Mouse (Mus musculus): Measurements from ENCODE around the gene Nxn.
A peak's percentile ranks its signal among the peaks of the same experiment; 100 is the strongest.

Gene Nxn

GRCm38 (mm10) chr11:76328084-76328483, 70.9 kb downstream of the Nxn start:
- DNase-seq, result no peak

DNA sequence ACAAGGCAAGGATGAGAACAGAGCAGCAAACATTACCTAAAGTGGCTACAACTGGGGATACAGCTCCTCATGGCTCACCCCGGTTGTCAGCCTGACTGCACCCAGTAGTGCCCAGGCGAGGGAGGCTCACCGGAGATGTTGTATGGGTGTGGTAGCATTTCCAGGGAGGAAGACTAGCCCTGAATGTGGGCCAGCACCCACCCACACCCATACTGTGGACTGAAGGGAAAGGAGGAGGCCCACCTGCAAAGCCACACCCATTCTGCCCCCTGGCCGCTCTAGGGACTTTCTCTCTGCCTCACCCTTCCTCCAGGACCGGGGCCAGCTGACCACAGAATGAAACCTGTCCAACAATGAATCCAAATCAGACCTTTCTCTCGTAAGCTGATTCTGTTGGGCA, 72.3 kb downstream of the Nxn start:
- no peak for DNase-seq

DNA sequence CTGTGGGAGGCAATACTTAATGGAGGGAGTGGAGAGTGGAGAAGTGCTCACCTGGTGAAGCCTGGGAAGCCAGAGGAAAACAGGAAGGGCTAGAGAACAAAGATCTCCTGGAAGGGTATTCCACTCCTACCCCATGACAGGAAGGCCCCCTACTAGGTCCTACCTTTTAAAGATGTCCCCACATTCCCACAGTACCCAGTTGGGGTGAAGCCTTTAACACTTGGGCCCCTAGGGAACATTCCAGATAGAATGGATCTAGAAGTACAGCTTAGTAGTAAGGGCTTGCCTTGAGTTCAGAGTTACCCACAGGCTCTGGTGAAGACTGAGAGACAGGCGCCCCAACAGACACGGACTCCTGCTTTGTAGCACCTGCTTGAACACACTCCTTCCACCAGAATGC, 72.9 kb downstream of the Nxn start:
- no peak for DNase-seq

DNA sequence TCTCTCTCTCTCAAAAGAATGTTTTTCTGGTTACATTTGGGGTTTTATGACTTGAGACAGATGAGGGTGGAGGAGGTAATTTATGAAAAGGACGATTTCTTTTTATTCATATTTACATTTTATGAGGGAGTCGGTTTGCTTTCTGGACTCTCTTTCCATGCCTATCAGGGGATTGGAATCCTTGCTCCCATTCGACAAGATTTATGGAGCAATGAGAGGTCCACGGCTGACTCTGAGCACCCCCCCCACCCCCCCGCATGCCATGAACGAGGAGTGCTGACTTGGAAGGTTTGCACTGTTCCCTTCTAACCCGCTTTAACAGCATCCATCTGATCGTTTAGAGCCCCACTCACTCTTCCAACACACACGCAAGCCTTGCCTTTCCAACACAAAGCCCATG, 74.1 kb downstream of the Nxn start:
- no peak for DNase-seq

GRCm38 (mm10) chr11:76324207-76324606, 74.7 kb downstream of the Nxn start:
- no peak for DNase-seq

DNA sequence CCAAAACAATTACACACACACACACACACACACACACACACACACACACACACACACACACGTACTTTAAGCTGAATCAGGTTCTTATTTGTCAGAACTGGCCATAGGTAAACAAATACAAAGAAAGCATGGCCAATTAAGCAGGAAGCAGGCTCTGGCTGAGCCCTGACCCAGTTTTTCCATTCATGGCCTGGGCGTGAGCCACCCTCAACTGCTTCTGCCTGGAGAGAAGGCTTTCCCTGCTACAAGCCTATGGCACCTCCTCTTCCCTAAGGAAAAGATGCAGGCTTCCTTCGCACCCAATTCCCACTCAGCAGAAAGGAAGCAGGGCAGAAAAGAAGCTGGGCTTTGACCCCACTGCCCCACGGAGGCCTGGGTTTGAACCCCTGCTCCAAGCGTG, 76.0 kb downstream of the Nxn start:
- peak; percentile 52 for DNase-seq

GRCm38 (mm10) chr11:76322081-76322480, 76.9 kb downstream of the Nxn start:
- DNase-seq, result no peak

DNA sequence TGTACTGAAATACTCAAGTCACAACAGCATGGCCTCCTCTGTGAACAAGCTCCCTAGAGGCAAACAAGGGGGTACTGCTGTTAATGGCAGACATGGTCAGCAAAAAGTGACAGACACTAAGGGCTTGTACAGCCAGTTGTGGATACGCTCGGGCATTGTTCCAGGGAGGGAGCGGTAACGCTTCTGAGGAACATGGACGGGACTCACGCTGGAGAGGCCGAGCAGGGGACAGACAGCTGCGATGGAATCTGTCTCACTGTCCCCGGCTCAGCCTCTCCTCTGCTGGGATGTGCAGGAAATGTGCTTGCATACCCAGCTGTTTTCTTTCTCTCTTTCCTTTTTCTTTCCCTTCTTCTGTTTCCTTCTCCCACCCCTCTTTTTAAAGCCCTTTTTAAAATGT, 78.5 kb downstream of the Nxn start:
- DNase-seq, result no peak

DNA sequence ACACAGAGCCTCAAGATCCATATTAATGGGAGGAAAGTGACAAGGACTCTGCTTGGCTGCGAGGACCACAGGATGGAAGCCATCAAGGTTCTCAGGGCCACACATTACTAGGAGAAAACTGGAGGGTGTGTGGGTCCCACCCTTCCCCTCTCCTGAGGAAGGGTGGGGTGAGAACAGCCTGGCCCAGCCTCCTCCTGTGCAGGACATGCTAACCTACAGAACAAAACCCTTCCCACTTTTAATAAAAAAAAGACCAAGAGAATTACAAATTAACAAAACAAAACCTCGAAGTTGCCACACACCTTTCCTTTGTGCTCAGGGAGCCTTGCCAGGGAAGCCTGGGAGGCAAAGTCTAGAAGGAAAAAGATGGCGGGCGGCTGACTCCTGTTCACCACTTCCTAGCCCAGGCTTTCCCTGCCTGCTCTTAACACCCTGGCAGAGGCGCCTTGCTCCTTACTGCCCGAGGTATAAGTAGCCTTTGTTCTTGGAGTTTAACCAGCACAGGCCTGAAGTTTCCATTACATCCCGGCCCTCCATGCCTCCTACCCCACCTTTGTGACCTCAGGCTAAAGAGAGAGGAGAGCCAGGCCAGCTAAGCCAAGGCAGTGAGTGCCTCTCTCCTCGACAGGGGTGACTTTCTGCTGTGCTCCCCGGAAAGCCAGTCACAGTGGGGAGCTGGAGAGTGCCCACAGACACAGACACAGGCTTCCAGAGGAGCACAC, 79.1 kb downstream of the Nxn start:
- no peak for DNase-seq

DNA sequence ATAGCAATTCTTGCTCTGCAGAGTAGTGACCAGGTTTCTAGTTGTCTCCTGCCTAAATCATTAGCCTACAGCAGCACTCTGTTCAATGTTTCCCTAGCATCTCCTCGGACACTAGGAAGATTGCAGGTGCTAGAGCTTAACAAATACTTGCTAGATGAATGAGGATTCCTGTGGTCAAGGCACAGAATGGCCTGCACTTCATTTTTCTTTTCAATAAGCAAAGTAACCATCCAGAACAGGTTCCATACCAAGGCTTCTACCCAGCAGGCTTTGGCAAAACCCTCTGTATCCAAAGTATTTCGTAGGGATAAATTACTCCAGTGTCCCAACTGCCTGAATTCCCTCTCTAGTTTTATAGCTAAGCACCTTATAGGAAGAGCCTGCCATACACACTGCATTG, 81.0 kb downstream of the Nxn start:
- no peak for DNase-seq

- no peak for DNase-seq
Observed at GRCm38 (mm10) chr11:76315785-76316444, 83.0 kb downstream of the Nxn start.

DNA sequence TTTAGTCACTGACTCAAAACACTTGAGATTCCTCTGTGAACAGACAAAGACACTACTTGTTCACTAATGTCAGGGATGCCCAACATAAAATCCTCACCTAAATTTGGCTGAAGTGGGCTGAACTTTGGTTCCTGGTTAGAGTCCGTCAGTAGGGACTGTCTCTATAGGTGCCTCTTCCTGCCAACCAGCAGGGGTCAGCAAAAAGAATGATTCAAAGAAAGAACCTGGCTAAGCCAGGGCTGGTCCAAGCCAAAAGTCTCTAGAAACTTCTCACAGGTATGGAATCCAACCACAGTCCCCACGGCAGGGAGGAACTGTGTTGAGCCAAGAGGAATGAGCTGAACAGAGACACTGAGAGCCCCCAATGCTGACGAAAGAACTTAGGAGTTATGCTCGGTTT, 84.2 kb downstream of the Nxn start:
- no peak for DNase-seq

DNA sequence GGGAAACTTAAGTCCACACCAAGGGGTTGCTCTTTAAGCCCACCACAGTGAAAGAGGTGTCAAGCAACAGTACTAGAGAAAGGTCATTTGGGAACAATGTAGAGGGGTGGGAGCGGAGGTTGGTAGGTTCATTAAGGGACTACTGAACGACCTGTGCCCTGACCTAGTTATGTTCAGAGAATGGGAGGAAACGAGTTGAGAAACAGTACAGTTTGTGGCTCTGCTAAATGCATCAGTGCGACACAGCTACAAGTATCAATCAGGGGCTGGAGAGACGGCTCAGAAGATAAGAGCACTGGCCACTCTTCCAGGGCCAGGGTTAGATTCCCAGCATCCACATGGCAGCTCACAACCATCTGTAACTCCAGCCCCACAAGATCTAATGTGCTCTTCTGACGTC, 84.8 kb downstream of the Nxn start:
- no peak for DNase-seq

- DNase-seq, result no peak
Observed at GRCm38 (mm10) chr11:76312805-76313204, 86.1 kb downstream of the Nxn start.

- no peak for DNase-seq
Observed at GRCm38 (mm10) chr11:76311224-76312000, 87.5 kb downstream of the Nxn start.

- no peak for DNase-seq
Observed at GRCm38 (mm10) chr11:76309868-76310267, 89.1 kb downstream of the Nxn start.

DNA sequence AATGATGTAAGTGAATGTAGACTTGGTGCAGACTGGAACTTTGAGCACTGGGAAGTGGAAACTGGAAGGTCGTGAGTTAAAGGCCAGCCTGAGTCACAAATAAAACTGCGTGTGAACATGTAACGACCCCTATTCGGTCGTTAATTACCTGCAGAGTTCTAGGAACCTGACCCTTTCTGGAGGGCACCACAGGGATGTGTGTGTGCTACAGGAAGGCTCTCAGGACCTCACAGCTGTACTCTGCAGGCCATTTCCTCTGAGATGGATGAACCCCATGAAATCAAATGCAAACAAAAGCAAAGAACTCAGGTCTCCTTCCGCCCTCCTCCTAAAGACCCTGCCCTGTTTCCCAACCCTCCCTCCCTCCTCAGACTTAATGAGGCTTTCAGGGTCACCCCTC, 89.9 kb downstream of the Nxn start:
- no peak for DNase-seq

DNA sequence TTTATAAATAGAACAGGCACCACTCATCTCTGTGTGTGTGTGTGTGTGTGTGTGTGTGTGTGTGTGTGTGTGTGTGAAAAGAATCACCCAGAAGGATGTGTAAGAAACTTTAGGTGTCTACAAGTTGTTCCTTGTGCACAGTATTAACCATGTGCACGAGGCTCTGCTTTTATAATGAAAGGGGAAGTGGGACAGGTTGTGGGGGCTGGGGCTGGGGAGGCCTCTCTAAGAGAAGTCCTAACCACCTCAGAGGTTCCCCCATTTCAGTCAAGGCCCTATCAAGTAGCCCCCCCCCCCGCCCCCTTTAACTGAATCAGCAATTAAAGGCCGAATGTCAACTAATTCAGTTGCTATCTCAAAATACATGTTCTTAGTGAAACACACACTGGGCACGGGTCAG, 92.2 kb downstream of the Nxn start:
- DNase-seq, result no peak

DNA sequence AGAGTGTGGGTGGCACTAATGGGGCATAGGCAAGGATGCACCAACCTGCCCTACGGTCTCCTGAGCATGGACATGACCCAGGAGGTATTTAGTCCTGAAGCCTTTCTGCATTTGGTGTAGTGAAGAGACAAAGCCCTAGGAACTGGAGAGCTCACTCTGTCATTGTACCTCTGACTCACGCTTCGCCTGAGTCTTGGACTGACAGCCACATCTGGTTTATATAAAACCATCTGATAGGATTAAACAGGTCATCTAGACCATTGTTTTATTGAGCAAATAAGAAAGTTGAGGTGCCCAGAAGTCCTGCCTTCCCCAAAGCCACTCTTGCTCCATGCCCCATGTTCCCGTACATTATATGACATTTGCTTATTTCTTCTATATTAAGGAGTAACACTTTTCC, 93.4 kb downstream of the Nxn start:
- DNase-seq, result no peak

DNA sequence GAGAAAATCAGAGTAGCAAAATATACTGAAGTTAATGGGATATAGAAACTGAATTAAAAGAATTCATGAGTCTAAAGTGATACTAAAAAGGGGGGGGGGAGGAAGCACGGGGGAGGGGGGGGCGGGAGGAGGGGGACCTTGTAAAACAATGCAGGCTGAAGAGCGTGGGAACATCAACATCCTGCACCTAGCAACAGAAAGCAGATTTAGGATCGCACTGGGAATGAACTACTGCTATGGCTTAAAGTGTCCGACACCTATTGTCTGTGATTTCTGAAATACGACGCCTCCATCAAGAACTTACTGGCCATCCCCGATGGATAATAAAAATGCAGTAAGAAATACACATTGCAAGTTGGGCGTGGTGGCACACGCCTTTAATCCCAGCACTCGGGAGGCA, 95.6 kb downstream of the Nxn start:
- no peak for DNase-seq

DNA sequence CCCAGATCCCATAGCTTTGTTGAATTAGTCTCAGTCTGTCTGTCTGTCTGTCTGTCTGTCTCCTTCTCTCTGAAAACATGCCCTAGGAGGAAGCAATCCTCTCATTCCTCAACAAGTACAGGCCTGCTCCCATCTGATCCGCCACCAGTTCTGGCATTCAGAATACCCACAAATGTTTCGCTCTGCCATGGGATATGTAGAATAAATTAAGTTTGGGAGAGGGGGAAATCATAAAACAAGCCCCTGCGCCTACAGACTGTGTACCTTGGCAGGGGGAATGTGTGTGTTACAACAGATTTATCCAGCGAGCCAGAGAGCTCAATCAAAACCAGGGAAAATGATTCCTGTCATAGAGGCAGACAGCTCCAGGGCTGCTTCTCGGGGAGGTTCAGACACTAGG, 98.1 kb downstream of the Nxn start:
- DNase-seq, result no peak

GRCm38 (mm10) chr11:76298457-76299000, 100.4 kb downstream of the Nxn start:
- DNase-seq, result no peak

- DNase-seq, result no peak
Observed at GRCm38 (mm10) chr11:76297252-76297651, 101.7 kb downstream of the Nxn start.

DNA sequence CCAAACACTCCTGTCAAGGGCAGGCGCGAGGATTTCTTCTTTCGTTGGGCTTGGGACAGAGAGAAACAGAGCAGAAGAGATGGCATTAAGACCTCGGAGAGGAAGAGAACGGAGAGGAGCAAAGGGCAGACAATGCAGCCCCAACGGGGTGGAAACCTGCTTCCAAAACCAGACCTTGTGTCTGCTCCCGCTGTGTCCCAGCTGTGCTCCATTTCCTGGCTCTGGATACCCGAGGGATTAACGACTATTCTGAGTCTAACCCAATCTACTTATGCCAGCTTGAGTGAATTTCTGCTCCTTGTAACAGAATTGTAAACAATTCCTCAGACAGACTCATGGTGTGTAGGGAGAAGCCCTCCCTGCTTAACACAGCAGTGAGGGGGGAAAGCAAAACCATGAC, 104.1 kb downstream of the Nxn start:
- no peak for DNase-seq
